Mouse (Mus musculus): ENCODE measurements around the gene A830031A19Rik. TPM values are rescaled to one million over a fixed set of nuclear protein-coding genes. Genes with fewer than 3 reads are reported as not detected.

Gene A830031A19Rik
- polyA plus RNA-seq, 1 experiment from 2014 or later, result not detected

DNA sequence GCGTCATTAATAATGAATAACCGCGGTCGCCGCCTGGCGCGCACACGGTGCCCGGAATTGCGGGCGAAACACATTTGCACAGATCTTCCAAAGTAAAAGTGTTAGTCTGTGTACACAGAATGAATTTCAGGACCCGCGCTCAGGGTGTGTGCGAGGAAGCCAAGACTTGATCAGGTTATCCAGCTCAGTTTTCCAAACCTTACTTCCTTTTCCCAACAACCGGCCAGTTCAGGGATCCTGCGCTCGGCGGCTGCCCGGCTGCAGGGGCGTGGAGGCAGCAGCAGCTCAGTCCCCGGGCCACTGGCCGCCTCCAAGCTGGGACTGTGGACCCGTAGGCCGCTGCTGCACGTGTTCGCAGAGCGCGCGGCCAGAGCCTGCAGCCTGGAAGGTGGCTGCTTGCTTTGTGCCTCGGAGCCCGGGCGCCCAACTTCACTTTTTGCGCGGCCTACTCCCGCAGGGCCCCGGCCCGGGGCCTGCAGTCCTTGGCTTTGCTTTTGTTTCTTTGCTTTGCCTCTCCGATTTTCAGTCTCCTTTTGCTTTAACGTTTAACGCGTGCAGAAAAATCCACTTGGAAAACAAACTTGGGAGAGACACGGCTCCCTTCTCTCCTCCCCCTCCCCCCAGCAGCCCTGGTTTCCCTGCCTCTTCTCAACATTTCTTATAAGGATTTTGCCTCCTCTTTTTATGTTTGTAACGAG, 7.0 kb upstream of the A830031A19Rik start:
- H3K4me1 ChIP-seq, result peaks cover 24% of the 10 kb centered on the region
- under 1% methylated on average over 43 of the region's 43 CpGs for WGBS
- H3K36me3 ChIP-seq, result peaks cover 14% of the 10 kb centered on the region
- H3K27me3 ChIP-seq, result no peaks in the 10 kb centered on the region
- ATAC-seq (ENCODE audit: insufficient number of reproducible peaks, insufficient read depth, low FRiP score, low TSS enrichment), result no peak
- no peaks in the 10 kb centered on the region for H3K9me3 ChIP-seq
- peak overlapping the region; percentile 97 for H3K27ac ChIP-seq
- H3K9ac ChIP-seq, result peak overlapping the region; percentile 98
- peak overlapping the region; percentile 80 for H3K4me3 ChIP-seq
- H3K4me2 ChIP-seq (replicated peaks), result peak overlapping the region; percentile 88

DNA sequence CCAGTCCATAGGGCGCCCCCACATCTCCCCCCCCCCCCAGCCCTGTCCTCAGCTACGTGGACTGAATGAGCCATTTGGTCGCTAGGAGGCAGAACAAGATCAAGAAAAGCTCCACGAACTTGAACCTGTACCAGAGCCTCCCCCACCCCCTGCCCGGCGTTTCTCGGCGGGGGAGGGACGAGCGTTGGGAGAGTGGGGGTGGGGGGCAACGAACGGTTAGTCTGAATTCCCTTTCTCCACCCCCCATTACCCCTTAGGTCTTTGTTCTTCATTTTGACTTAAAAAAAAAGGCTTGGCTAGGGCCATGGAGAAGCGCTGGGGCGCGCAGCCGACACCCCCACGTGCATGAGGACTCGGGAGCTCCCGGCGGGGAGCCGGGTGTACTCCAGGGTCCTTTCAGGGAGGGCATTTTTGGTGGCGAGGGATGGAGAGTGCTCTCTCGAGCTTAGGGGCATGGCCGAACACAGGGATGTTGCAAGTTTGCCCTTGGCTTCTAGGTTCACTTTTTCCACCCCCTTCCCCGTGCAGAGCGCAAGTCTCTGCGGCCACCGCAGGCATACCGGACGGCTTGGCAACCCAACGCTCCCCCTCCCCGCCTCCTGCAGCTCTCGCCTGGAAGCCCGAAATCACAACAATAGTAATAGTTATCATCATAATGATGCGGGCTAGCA, 6.3 kb upstream of the A830031A19Rik start:
- peak overlapping the region; percentile 80 for H3K4me3 ChIP-seq
- H3K9me3 ChIP-seq, result no peaks in the 10 kb centered on the region
- peak overlapping the region; percentile 97 for H3K27ac ChIP-seq
- no peaks in the 10 kb centered on the region for H3K27me3 ChIP-seq
- peak overlapping the region; percentile 88 for H3K4me2 ChIP-seq (replicated peaks)
- ATAC-seq (ENCODE audit: insufficient number of reproducible peaks, insufficient read depth, low FRiP score, low TSS enrichment), result peak; percentile 53
- H3K9ac ChIP-seq, result peak overlapping the region; percentile 98
- under 1% methylated on average over 35 of the region's 35 CpGs for WGBS
- peaks cover 17% of the 10 kb centered on the region for H3K4me1 ChIP-seq
- peaks cover 7% of the 10 kb centered on the region for H3K36me3 ChIP-seq

DNA sequence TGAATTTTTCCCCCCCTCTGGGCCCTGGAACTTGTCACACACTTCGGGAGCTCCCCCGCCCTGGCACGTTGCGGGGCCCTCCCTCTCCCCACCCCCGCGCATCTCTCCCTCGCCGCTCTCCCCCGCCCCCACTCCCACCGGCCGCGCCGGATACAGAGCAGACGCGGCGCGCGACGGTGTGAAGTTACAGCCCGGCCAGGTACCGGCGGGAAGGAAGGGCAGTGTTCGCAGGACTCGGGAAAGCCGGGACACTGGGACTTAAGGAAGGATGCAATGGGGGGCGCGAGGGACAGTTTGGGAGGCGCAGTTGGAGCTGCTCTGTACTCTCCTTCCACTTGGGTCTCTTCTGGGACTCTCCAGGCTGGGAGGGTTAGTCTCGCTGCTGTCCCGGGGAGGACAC, 5.7 kb upstream of the A830031A19Rik start:
- Histone ChIP-seq H3K27ac (peak overlapping the region; percentile 97), H3K9me3 (no peaks in the 10 kb centered on the region), H3K27me3 (no peaks in the 10 kb centered on the region), H3K36me3 (peaks cover 1% of the 10 kb centered on the region), H3K4me1 (peaks cover 11% of the 10 kb centered on the region; the same call in 1 of the 2 replicates), H3K9ac (peak overlapping the region; percentile 98), H3K4me2 (replicated peaks) (peak overlapping the region; percentile 88), H3K4me3 (peak overlapping the region; percentile 80)
- ATAC-seq (ENCODE audit: insufficient number of reproducible peaks, insufficient read depth, low FRiP score, low TSS enrichment), result peak; percentile 36
- WGBS, result under 1% methylated on average over 23 of the region's 30 CpGs

DNA sequence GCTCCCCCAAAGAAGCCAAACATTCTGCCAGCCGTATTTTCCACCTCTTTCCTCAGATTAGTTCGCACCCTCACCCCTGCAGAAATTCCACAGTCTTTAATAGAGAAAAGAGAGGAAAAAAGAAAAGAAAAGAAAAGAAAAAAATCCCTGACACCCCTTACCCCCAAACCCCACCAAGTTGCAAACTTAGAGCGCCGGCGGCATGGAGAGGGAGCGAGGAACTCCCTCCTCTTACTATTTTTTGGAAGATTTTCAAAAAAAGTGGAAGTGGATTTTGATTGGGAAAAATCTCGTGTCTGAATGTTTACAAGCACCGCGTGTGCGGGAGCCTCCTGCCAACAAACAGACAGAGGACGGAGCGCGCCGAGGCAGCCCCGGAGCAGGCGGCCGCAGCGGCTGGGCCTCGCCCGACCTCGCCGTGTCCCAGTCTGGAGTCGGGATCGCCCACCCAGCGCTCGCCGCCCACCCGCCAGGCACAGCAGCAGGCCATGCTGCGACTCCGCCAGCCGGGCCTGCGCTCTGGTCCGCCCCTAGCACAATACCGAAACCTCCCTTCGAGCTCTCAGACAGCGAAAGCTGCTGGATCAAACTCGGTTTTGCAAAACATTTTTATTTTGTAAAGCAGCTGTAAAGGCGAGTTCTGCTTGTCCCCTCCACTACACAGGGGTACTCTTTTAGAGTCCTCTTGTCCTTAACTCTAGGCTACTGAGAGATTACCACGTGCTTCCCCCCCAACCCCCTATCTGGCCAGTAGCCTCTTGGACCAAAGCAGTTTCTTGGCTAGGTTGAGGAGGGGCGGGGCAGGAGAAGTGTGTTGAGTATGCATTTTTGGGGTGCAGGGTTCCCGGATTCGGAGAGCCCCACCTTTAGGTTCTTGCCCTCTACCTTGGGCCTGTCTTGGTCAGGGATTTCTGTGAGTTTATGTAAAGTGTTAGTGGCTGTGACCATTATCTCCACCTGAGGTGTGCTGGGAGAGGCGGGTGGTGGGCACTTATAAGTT, 4.8 kb upstream of the A830031A19Rik start:
- peak overlapping the region; percentile 88 for H3K4me2 ChIP-seq (replicated peaks)
- H3K27me3 ChIP-seq, result no peaks in the 10 kb centered on the region
- no peaks in the 10 kb centered on the region for H3K9me3 ChIP-seq
- H3K4me1 ChIP-seq, result peaks cover 12% of the 10 kb centered on the region; the same call in 1 of the 2 replicates
- WGBS, result under 1% methylated on average over 42 of the region's 43 CpGs
- H3K36me3 ChIP-seq, result no peaks in the 10 kb centered on the region
- H3K9ac ChIP-seq, result peak overlapping the region; percentile 98
- ATAC-seq (ENCODE audit: insufficient number of reproducible peaks, insufficient read depth, low FRiP score, low TSS enrichment), result no peak
- peak overlapping the region; percentile 97 for H3K27ac ChIP-seq
- H3K4me3 ChIP-seq, result peak overlapping the region; percentile 80

DNA sequence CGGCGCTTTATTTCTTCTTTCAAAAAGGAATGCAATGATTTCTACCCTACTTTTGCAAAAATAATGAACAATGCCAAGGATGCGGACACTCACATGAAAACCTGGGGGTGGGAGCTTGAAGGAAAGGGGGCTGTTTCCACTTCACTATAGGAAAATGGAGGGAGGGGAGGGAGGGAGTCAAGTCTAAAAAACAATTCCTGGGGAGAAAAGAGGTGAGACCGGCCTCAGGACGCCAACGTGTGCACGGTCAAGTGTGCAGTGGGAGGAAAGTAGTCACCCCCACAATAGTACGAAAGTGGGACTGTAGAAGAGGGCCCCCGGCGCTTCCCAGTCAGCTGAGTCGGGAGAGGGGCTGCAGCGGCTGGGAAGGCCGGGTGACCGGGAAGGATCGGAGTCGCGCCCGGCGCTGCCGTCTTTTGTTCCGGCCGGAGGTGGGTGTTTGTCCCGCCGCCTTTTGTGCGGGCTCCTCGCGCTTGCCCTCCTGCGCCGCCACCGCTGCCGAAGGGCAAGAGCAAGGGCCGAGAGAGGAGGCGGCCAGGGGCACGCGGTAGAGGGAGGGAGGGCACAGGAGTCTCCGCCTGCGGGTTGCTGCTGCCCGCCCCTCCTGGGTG, 4.0 kb upstream of the A830031A19Rik start:
- no peaks in the 10 kb centered on the region for H3K9me3 ChIP-seq
- under 1% methylated on average over 38 of the region's 38 CpGs for WGBS

DNA sequence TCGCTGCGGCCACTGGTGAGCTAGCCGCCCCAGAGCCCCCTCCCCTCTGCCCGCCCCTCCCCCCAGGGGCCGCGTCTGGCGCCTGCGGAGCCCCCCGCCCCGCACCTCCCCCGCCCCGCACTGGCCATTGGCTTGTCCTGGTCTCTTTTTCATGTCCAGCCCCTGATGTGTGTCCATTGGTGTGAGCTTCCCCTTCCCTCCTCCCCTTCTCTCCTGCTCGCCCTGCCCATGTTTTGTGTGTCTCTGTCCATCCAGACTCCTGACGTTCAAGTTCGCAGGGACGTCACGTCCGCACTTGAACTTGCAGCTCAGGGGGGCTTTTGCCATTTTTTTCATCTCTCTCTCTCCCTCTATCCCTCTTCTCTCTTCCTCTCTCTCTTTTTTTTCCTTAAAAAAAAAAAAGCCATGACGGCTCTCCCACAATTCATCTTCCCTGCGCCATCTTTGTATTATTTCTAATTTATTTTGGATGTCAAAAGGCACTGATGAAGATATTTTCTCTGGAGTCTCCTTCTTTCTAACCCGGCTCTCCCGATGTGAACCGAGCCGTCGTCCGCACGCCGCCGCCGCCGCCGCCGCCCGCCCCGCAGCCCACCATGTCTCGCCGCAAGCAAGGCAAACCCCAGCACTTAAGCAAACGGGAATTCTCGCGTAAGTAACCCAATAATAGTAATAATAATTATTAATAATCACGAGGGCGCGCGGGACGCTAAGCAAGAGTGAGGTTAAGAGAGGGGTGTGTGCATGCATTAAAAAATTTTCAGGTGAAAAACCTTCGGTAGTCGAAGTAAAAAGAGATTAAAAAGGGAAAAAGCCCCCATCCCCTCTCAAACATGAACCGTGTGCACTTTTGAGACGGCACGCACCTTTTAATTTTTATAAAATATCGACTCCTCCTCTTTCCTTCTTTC, 3.2 kb upstream of the A830031A19Rik start, which contains the start of gene Bcl11a:
TSS of gene Bcl11a (plus strand) at position 262 of the 911 bp plus-strand sequence.
- H3K27me3 ChIP-seq, result no peaks in the 10 kb centered on the region; the same call in 1 of the 2 replicates
- ATAC-seq (ENCODE audit: insufficient number of reproducible peaks, insufficient read depth, low FRiP score, low TSS enrichment), result peak; percentile 71
- H3K27ac ChIP-seq, result peak within 1 kb of the TSS; percentile 97
- peak within 1 kb of the TSS; percentile 80 for H3K4me3 ChIP-seq
- no peaks in the 10 kb centered on the region for H3K9me3 ChIP-seq
- peak within 1 kb of the TSS; percentile 98 for H3K9ac ChIP-seq
- H3K4me1 ChIP-seq, result peaks cover 11% of the 10 kb centered on the region; the same call in 1 of the 2 replicates
- H3K4me2 ChIP-seq (replicated peaks), result peak within 1 kb of the TSS; percentile 88
- WGBS, result under 1% methylated on average over 39 of the region's 51 CpGs
- no peaks in the 10 kb centered on the region for H3K36me3 ChIP-seq

More for the DNA sequence above, 4.0 kb upstream of the A830031A19Rik start:
- Histone ChIP-seq H3K27ac (peak overlapping the region; percentile 97), H3K36me3 (no peaks in the 10 kb centered on the region), H3K27me3 (no peaks in the 10 kb centered on the region), H3K4me3 (peak overlapping the region; percentile 80), H3K4me1 (peaks cover 15% of the 10 kb centered on the region; the same call in 1 of the 2 replicates), H3K9ac (peak overlapping the region; percentile 98), H3K4me2 (replicated peaks) (peak overlapping the region; percentile 88)
- no peak for ATAC-seq (ENCODE audit: insufficient number of reproducible peaks, insufficient read depth, low FRiP score, low TSS enrichment)

DNA sequence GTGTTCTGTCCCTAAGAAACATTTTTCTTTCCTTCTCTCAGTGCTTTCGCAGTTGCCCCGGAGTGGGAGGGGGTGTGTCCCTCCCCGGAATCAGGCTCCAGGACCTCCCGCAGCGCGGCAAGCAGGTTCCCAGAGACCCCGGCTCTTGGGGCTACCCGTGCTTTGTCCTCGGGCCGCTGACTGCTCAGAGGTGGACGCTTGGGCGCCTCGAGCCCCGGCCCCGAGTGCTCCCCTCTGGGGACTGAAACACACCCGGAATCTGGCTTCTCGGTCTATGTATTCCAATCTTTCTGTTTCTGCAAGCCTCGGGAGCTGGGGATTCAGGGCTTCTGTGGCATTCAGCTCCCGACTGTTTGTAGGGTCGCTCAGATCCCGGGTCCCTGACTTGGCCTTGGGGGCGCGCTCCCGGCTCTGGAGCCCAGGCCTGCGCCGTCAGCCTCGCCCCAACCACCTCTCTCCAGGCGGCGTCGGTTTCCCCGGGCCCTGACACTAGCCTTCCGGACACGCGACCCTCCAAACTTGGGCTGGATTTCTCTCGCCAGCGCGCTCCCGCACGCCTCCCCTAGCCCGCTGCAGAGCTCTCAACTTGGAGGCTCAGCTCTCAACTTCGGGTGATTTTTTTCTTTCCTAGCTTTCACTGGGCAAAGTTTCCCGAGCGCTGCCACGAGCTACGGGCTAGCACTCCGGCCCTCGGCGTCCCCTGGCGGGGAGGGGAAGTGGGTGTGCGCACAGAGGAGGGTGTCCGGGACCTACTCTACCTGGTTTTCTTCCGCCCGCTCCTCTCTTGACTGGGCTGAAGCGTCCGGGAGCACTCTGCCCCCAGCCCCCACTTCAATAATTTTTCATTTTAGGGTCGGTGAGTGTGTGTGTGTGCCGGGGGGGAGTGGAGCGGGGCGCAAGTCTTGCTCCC, 2.2 kb upstream of the A830031A19Rik start:
- Histone ChIP-seq H3K4me2 (replicated peaks) (peak overlapping the region; percentile 88), H3K9ac (peak overlapping the region; percentile 98), H3K27ac (peak overlapping the region; percentile 97), H3K27me3 (no peaks in the 10 kb centered on the region; the same call in 1 of the 2 replicates), H3K36me3 (no peaks in the 10 kb centered on the region), H3K9me3 (no peaks in the 10 kb centered on the region), H3K4me3 (peak overlapping the region; percentile 80), H3K4me1 (peaks cover 11% of the 10 kb centered on the region; the same call in 1 of the 2 replicates)
- under 1% methylated on average over 59 of the region's 59 CpGs for WGBS
- ATAC-seq (ENCODE audit: insufficient number of reproducible peaks, insufficient read depth, low FRiP score, low TSS enrichment), result peak; percentile 19

DNA sequence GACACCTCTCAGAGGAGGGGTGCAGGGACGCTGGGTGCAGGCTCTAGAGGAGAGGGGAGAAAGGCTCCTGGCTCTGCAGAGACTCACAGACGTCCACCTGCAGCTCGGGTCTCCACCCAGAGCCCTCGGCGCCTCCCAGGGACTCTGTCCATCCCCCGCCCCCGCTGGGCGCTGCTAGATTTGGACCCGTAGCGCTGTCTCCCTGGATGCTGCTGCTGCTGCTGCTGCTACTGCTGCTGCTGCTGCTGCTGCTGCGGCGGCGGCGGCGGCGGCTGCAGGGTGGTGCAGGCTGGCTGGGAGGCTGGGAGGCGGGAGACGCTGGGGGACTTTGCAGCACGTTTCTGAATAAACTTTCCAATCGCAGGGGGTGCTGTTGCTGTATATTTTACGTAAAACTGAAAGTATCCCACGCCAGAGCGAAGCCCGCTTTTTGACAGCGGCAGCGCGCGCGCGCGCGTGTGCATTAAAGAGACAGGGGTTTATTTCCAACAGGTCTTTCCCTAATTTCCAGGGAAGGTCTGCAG, 1.3 kb upstream of the A830031A19Rik start:
- under 1% methylated on average over 32 of the region's 32 CpGs for WGBS
- Histone ChIP-seq H3K4me2 (replicated peaks) (peak overlapping the region; percentile 88), H3K9ac (peak overlapping the region; percentile 98), H3K4me1 (peaks cover 11% of the 10 kb centered on the region; the same call in 1 of the 2 replicates), H3K27me3 (no peaks in the 10 kb centered on the region; the same call in 1 of the 2 replicates), H3K27ac (peak overlapping the region; percentile 97), H3K4me3 (peak overlapping the region; percentile 80), H3K9me3 (no peaks in the 10 kb centered on the region), H3K36me3 (no peaks in the 10 kb centered on the region)
- 0 out of 2 replicates have a peak, but pooled peaks have one; percentile 18 for ATAC-seq (ENCODE audit: insufficient number of reproducible peaks, insufficient read depth, low FRiP score, low TSS enrichment)

DNA sequence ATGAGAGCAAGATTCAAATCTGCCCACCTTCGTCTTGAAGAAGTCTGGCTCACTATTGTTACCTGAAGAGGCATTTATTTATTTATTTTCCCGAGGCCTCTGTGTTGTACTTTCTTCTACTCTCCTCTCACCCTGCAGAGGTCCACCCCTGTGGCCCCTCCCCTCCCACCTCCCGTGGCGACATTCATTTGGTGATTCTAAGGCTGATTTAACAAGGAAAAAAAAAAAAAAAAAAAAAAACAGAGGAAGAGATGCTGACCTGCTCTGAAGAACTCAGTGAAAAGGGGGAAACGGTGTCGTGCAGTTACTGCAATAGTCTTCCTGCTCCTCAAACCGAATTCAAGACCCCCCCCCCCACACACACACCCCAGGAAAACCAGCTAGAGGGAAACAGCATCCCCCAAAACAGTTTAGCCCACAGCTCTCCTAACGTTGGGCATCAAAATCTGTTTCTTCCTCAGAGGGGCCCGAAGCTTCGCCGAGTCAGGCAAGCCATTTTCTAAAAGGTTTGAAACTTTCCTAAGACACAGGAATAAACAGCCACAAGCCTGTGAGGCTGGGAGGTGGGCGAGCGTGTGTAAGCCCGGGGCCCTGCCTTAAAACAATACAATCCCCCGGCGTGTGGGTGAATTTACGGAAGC, 752 bp upstream of the A830031A19Rik start:
- WGBS, result under 1% methylated on average over 17 of the region's 17 CpGs
- peak overlapping the region; percentile 80 for H3K4me3 ChIP-seq
- H3K27me3 ChIP-seq, result no peaks in the 10 kb centered on the region; the same call in 1 of the 2 replicates
- peak overlapping the region; percentile 97 for H3K27ac ChIP-seq
- peak overlapping the region; percentile 98 for H3K9ac ChIP-seq
- H3K4me1 ChIP-seq, result peaks cover 11% of the 10 kb centered on the region; the same call in 1 of the 2 replicates
- no peaks in the 10 kb centered on the region for H3K36me3 ChIP-seq
- peak overlapping the region; percentile 88 for H3K4me2 ChIP-seq (replicated peaks)
- H3K9me3 ChIP-seq, result no peaks in the 10 kb centered on the region
- ATAC-seq (ENCODE audit: insufficient number of reproducible peaks, insufficient read depth, low FRiP score, low TSS enrichment), result no peak
